Mouse (Mus musculus): ENCODE results near the gene Rab8b. TPM values are rescaled to one million over a fixed set of nuclear protein-coding genes. Genes with fewer than 3 reads are reported as not detected.
"Not testable (repeated sequence)": the region's sequence is repeated elsewhere in the genome, so short reads cannot be mapped to it uniquely, and the experiment has no call there.

The Rab8b gene
- polyA plus RNA-seq, 1 experiment from 2014 or later, result 15.3 TPM

- no peak for DNase-seq (ENCODE audit: low spot score)
- H3K27me3 ChIP-seq (replicated peaks; ENCODE audit: control insufficient read depth, insufficient read depth, low read length), result no peaks in the 10 kb centered on the region
- no peak overlapping the region for H3K9ac ChIP-seq (ENCODE audit: low read length)
- H3K27ac ChIP-seq (ENCODE audit: low read depth, low read length), result no peak overlapping the region
- peaks cover 3% of the 10 kb centered on the region; the same call in 1 of the 2 replicates for H3K9me3 ChIP-seq (replicated peaks; ENCODE audit: control insufficient read depth, low read length)
- H3K4me2 ChIP-seq (ENCODE audit: low read length), result no peak overlapping the region
- no peaks in the 10 kb centered on the region for H3K4me1 ChIP-seq (ENCODE audit: control insufficient read depth, insufficient read depth, low read length)
- 97% methylated on average over 5 of the region's 5 CpGs for WGBS
- H3K36me3 ChIP-seq (ENCODE audit: control insufficient read depth, insufficient read depth, low read length), result no peaks in the 10 kb centered on the region
- ATAC-seq, result no peak
- no peak overlapping the region for H3K4me3 ChIP-seq (ENCODE audit: low read depth, low read length)
Observed at GRCm38 (mm10) chr9:66874297-66874696, 45.2 kb downstream of the Rab8b start.

GRCm38 (mm10) chr9:66873531-66873930 is 46.0 kb downstream of the Rab8b start:
- Histone ChIP-seq H3K36me3 (ENCODE audit: control insufficient read depth, insufficient read depth, low read length) (no peaks in the 10 kb centered on the region), H3K9ac (ENCODE audit: low read length) (no peak overlapping the region), H3K4me2 (ENCODE audit: low read length) (no peak overlapping the region), H3K4me1 (ENCODE audit: control insufficient read depth, insufficient read depth, low read length) (no peaks in the 10 kb centered on the region), H3K27me3 (replicated peaks; ENCODE audit: control insufficient read depth, insufficient read depth, low read length) (no peaks in the 10 kb centered on the region), H3K4me3 (ENCODE audit: low read depth, low read length) (no peak overlapping the region), H3K9me3 (replicated peaks; ENCODE audit: control insufficient read depth, low read length) (peaks cover 3% of the 10 kb centered on the region; the same call in 1 of the 2 replicates), H3K27ac (ENCODE audit: low read depth, low read length) (no peak overlapping the region)
- no peak for ATAC-seq
- no peak for DNase-seq (ENCODE audit: low spot score)

DNA sequence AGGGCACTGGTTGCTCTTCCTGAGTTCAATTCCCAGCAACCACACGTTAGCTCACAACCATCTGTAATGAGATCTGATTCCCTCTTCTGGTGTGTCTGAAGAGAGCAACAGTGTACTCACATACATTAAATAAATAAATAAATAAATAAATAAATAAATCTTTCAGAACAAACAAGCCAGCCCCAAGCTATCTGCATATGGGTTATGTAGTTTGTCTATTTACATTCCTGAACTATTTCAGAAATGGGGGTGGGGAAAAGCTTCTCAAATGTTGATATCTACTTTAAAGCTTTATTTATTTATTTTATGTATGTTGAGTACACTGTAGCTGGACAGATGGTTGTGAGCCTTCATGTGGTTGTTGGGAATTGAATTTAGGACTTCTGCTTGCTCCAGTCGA is 46.5 kb downstream of the Rab8b start:
- H3K9ac ChIP-seq (ENCODE audit: low read length); H3K4me2 ChIP-seq (ENCODE audit: low read length); H3K9me3 ChIP-seq (replicated peaks; ENCODE audit: control insufficient read depth, low read length); H3K4me3 ChIP-seq (ENCODE audit: low read depth, low read length); H3K27ac ChIP-seq (ENCODE audit: low read depth, low read length); DNase-seq (ENCODE audit: low spot score); H3K36me3 ChIP-seq (ENCODE audit: control insufficient read depth, insufficient read depth, low read length); ATAC-seq; H3K4me1 ChIP-seq (ENCODE audit: control insufficient read depth, insufficient read depth, low read length); H3K27me3 ChIP-seq (replicated peaks; ENCODE audit: control insufficient read depth, insufficient read depth, low read length): not testable (repeated sequence)
- WGBS, result 77% methylated on average over 2 of the region's 2 CpGs

DNA sequence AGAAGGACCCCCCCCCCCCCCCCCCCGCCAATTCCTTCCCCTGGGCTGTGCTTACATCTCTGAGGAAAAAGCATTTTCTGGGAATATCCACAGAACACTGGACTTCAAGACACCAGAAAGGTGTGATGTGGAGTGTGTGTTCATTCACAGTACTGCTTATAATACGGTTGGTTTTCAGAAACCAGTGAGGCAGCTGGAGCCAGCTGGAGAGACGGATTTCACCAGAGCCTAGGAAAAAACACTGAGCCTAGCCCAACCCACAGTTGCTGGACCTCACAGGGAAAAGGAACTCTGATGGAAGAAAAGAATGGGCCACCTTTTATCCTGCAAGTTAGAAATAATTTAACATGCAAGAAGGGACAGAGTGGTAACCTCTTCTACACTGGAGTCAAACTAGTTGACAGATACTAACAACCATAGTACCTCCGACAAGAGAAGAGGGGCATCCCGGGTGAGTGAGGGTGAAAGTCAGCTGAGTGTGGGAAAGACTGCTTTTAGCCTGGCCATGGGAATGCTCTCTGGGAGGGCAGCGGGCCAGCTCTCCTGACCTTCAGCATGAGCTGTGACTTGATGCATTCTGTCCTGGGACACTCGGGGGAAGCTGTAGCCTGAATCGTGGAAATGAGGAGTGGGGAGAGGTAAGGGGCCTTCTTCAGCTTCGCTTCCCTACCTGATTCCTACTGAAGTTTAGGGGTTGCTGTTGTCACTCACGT is 47.3 kb downstream of the Rab8b start:
- 82% methylated on average over 10 of the region's 10 CpGs for WGBS

DNA sequence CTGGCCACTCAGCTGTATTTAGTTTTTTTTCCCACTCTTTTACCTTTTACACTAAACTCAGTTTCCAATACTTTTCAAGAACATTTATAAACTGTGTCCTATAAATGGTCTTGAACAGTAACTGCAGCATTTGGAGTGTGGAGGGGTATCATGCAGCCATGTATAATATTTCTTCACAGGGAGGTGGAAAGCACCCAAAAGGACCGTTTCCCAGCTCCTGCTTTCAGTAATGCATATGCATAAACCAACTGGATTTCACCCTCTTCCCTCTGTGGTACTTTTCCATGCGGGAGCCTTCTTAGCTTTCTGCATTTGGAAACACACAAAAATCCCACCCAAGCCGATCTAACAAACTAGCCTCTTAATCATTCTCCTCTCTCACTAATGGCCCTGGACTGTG is 54.8 kb downstream of the Rab8b start:
- no peak overlapping the region for H3K4me3 ChIP-seq (ENCODE audit: low read depth, low read length)
- H3K9me3 ChIP-seq (replicated peaks; ENCODE audit: control insufficient read depth, low read length), result no peaks in the 10 kb centered on the region
- DNase-seq (ENCODE audit: low spot score) (no peak), ATAC-seq (no peak)
- 34% methylated on average over 3 of the region's 3 CpGs for WGBS
- no peak overlapping the region for H3K9ac ChIP-seq (ENCODE audit: low read length)
- peak overlapping the region; percentile 45; the same call in 1 of the 2 replicates for H3K27ac ChIP-seq (ENCODE audit: low read depth, low read length)
- H3K36me3 ChIP-seq (ENCODE audit: control insufficient read depth, insufficient read depth, low read length), result peaks cover 9% of the 10 kb centered on the region; the same call in 1 of the 2 replicates
- H3K4me2 ChIP-seq (ENCODE audit: low read length), result no peak overlapping the region
- peaks cover 7% of the 10 kb centered on the region; the same call in 1 of the 2 replicates for H3K4me1 ChIP-seq (ENCODE audit: control insufficient read depth, insufficient read depth, low read length)
- H3K27me3 ChIP-seq (replicated peaks; ENCODE audit: control insufficient read depth, insufficient read depth, low read length), result no peaks in the 10 kb centered on the region

More for the DNA sequence above, 47.3 kb downstream of the Rab8b start:
- H3K36me3 ChIP-seq (ENCODE audit: control insufficient read depth, insufficient read depth, low read length), result no peaks in the 10 kb centered on the region
- H3K4me2 ChIP-seq (ENCODE audit: low read length), result no peak overlapping the region
- H3K27me3 ChIP-seq (replicated peaks; ENCODE audit: control insufficient read depth, insufficient read depth, low read length), result no peaks in the 10 kb centered on the region
- no peak overlapping the region for H3K27ac ChIP-seq (ENCODE audit: low read depth, low read length)
- no peak overlapping the region for H3K9ac ChIP-seq (ENCODE audit: low read length)
- H3K4me1 ChIP-seq (ENCODE audit: control insufficient read depth, insufficient read depth, low read length), result no peaks in the 10 kb centered on the region
- no peak overlapping the region for H3K4me3 ChIP-seq (ENCODE audit: low read depth, low read length)
- no peak for DNase-seq (ENCODE audit: low spot score)
- no peak for ATAC-seq
- H3K9me3 ChIP-seq (replicated peaks; ENCODE audit: control insufficient read depth, low read length), result peaks cover 3% of the 10 kb centered on the region; the same call in 1 of the 2 replicates

DNA sequence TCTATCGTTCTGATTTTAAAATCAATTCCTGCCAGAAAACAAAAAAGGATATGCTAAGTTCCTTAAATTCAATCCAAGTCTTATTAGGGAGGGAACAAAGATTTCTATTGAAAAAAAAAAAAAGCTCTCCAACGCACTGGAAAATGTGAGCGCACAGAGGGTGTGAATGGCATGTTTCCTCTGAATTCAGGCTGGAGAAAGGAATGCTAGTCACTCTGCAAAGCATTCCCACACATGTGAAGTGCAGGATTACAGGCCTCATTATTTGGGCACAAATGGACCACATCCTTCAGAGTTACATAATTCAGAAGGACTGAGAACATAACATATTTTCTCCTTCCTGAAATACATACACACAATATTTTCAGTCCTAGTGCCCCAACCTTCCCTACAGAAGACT is 56.0 kb downstream of the Rab8b start:
- DNase-seq (ENCODE audit: low spot score) (peak; percentile 71), ATAC-seq (no peak)
- WGBS, result 0% methylated on average over 3 of the region's 3 CpGs

DNA sequence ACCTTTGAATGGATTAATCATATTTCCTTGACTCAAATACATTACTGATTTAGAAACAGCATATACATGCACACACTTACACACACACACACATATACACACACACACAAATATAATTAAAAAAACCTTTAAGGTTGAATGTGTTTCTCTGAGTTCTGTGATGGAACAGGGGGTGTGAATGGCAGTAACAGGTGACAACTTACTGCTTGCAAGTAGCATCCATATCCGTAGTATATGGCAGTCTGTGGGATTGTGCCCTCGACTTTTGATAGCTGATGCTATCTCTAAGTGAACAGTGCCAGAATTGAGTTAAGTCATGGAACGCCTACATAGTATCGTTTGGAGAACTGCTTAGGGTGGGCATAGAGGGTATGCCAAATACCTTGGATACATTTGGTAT is 57.3 kb downstream of the Rab8b start:
- H3K27me3 ChIP-seq (replicated peaks; ENCODE audit: control insufficient read depth, insufficient read depth, low read length), result no peaks in the 10 kb centered on the region
- H3K4me3 ChIP-seq (ENCODE audit: low read depth, low read length), result no peak overlapping the region
- H3K36me3 ChIP-seq (ENCODE audit: control insufficient read depth, insufficient read depth, low read length), result peaks cover 25% of the 10 kb centered on the region
- DNase-seq (ENCODE audit: low spot score) (no peak), ATAC-seq (no peak)
- no peak overlapping the region for H3K9ac ChIP-seq (ENCODE audit: low read length)
- H3K27ac ChIP-seq (ENCODE audit: low read depth, low read length), result peak overlapping the region; percentile 3; the same call in 1 of the 2 replicates
- 93% methylated on average over 4 of the region's 4 CpGs for WGBS
- no peaks in the 10 kb centered on the region for H3K9me3 ChIP-seq (replicated peaks; ENCODE audit: control insufficient read depth, low read length)
- H3K4me1 ChIP-seq (ENCODE audit: control insufficient read depth, insufficient read depth, low read length), result peaks cover 7% of the 10 kb centered on the region; the same call in 1 of the 2 replicates
- H3K4me2 ChIP-seq (ENCODE audit: low read length), result no peak overlapping the region

More for the DNA sequence above, 56.0 kb downstream of the Rab8b start:
- Histone ChIP-seq H3K27me3 (replicated peaks; ENCODE audit: control insufficient read depth, insufficient read depth, low read length) (no peaks in the 10 kb centered on the region), H3K9me3 (replicated peaks; ENCODE audit: control insufficient read depth, low read length) (no peaks in the 10 kb centered on the region), H3K4me1 (ENCODE audit: control insufficient read depth, insufficient read depth, low read length) (peaks cover 7% of the 10 kb centered on the region; the same call in 1 of the 2 replicates), H3K4me2 (ENCODE audit: low read length) (no peak overlapping the region), H3K9ac (ENCODE audit: low read length) (no peak overlapping the region), H3K27ac (ENCODE audit: low read depth, low read length) (peak overlapping the region; percentile 45; the same call in 1 of the 2 replicates), H3K4me3 (ENCODE audit: low read depth, low read length) (no peak overlapping the region), H3K36me3 (ENCODE audit: control insufficient read depth, insufficient read depth, low read length) (peaks cover 20% of the 10 kb centered on the region)

- no peaks in the 10 kb centered on the region for H3K9me3 ChIP-seq (replicated peaks; ENCODE audit: control insufficient read depth, low read length)
Observed at GRCm38 (mm10) chr9:66861104-66861767, 58.3 kb downstream of the Rab8b start.

DNA sequence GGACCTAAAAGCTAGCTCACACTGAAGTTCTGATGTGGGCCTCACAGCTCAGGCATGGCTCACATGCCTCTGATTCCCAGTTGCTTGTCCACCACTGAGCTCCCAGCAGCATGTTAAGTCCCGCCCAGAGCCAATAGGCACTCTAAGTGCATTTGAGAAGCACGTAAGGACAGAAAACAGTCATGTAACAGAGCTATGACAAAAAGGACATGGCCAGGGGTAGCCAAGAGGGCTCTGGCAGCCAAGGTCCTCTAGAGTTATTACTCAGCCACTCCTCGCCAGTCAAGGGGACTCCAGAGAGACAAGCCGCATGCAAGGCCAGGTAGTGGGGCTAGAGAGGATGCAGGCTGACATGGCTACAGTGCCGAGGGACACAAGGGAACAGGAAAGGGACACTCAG is 60.0 kb downstream of the Rab8b start:
- H3K4me3 ChIP-seq (ENCODE audit: low read depth, low read length), result no peak overlapping the region
- no peak overlapping the region for H3K4me2 ChIP-seq (ENCODE audit: low read length)
- ATAC-seq, result no peak
- no peak for DNase-seq (ENCODE audit: low spot score)
- no peak overlapping the region for H3K27ac ChIP-seq (ENCODE audit: low read depth, low read length)
- no peaks in the 10 kb centered on the region for H3K9me3 ChIP-seq (replicated peaks; ENCODE audit: control insufficient read depth, low read length)
- peaks cover 25% of the 10 kb centered on the region for H3K36me3 ChIP-seq (ENCODE audit: control insufficient read depth, insufficient read depth, low read length)
- no peak overlapping the region for H3K9ac ChIP-seq (ENCODE audit: low read length)
- no peaks in the 10 kb centered on the region for H3K27me3 ChIP-seq (replicated peaks; ENCODE audit: control insufficient read depth, insufficient read depth, low read length)
- H3K4me1 ChIP-seq (ENCODE audit: control insufficient read depth, insufficient read depth, low read length), result peaks cover 7% of the 10 kb centered on the region; the same call in 1 of the 2 replicates
- 96% methylated on average over 5 of the region's 5 CpGs for WGBS

More at GRCm38 (mm10) chr9:66861104-66861767, 58.3 kb downstream of the Rab8b start:
- Histone ChIP-seq H3K27me3 (replicated peaks; ENCODE audit: control insufficient read depth, insufficient read depth, low read length) (no peaks in the 10 kb centered on the region), H3K4me2 (ENCODE audit: low read length) (no peak overlapping the region), H3K36me3 (ENCODE audit: control insufficient read depth, insufficient read depth, low read length) (peaks cover 25% of the 10 kb centered on the region), H3K4me3 (ENCODE audit: low read depth, low read length) (no peak overlapping the region), H3K9ac (ENCODE audit: low read length) (0 out of 2 replicates have a peak overlapping the region, but pooled peaks have one; percentile 5), H3K27ac (ENCODE audit: low read depth, low read length) (peak overlapping the region; percentile 73), H3K4me1 (ENCODE audit: control insufficient read depth, insufficient read depth, low read length) (peaks cover 7% of the 10 kb centered on the region; the same call in 1 of the 2 replicates)
- WGBS, result 27% methylated on average over 5 of the region's 5 CpGs
- peak; percentile 72 for DNase-seq (ENCODE audit: low spot score)
- ATAC-seq, result peak; percentile 63
